Mouse (Mus musculus) brain, embryonic 14.5 days (tissue): ENCODE measurements around the gene Cetn3. TPM values are rescaled to one million over a fixed set of nuclear protein-coding genes. Genes with fewer than 3 reads are reported as not detected.

Source experiments
- DNase-seq: peaks from one replicate; pipeline ENCODE4 v3.0.0-alpha.2; 2011; ENCODE audit warnings: low read depth
- CTCF ChIP-seq: fragments of 200-500 bp; IDR thresholded peaks from 2 replicates; pipeline ENCODE4 v1.5.1; 2012; ENCODE audit warnings: inconsistent platforms, mild to moderate bottlenecking, moderate library complexity, borderline replicate concordance; ENCODE audit not compliant: insufficient read depth, insufficient read length; ENCODE audit errors: extremely low read depth
- POLR2A ChIP-seq: fragments of 200-500 bp; IDR thresholded peaks from 2 replicates; pipeline ENCODE4 v1.6.1; 2012; ENCODE audit warnings: mild to moderate bottlenecking, inconsistent platforms, borderline replicate concordance; ENCODE audit not compliant: poor library complexity, insufficient read depth, insufficient read length, severe bottlenecking; ENCODE audit errors: extremely low read depth
- polyA plus RNA-seq: library from polyadenylated mRNA; depleted of rRNA; stranded (reverse); fragments of >200 nt; gene quantifications from 2 replicates; pipeline ENCODE4 v1.2.3, GENCODE M21; 2012; rRNA removed

The Cetn3 gene
- polyA plus RNA-seq, 1 experiment: 187 TPM

- TF ChIP-seq CTCF (no peak), POLR2A (no peak)
- DNase-seq: no peak
Observed at GRCm38 (mm10) chr13:81824576-81825330, 41.9 kb downstream of the Cetn3 start.

GRCm38 (mm10) chr13:81828486-81828885 is 45.6 kb downstream of the Cetn3 start:
- no peak for TF ChIP-seq CTCF
- TF ChIP-seq POLR2A: no peak
- DNase-seq: peak; percentile 91

GRCm38 (mm10) chr13:81831838-81832237 is 49.0 kb downstream of the Cetn3 start:
- no peak for TF ChIP-seq POLR2A
- TF ChIP-seq CTCF: no peak
- no peak for DNase-seq

GRCm38 (mm10) chr13:81836386-81837177 is 53.7 kb downstream of the Cetn3 start:
- TF ChIP-seq POLR2A (no peak), CTCF (no peak)
- DNase-seq: no peak

- DNase-seq: no peak
- TF ChIP-seq CTCF (no peak), POLR2A (no peak)
Observed at GRCm38 (mm10) chr13:81838016-81838415, 55.1 kb downstream of the Cetn3 start.

GRCm38 (mm10) chr13:81838948-81839347 is 56.1 kb downstream of the Cetn3 start:
- DNase-seq: no peak
- TF ChIP-seq CTCF: no peak
- TF ChIP-seq POLR2A: no peak

- DNase-seq: no peak
- no peak for TF ChIP-seq POLR2A
- TF ChIP-seq CTCF: no peak
Observed at GRCm38 (mm10) chr13:81840246-81840645, 57.4 kb downstream of the Cetn3 start.

- DNase-seq: no peak
- TF ChIP-seq CTCF: no peak
- no peak for TF ChIP-seq POLR2A
Observed at GRCm38 (mm10) chr13:81840646-81841045, 57.8 kb downstream of the Cetn3 start.

- DNase-seq: no peak
- no peak for TF ChIP-seq POLR2A
- TF ChIP-seq CTCF: no peak
Observed at GRCm38 (mm10) chr13:81842278-81842677, 59.4 kb downstream of the Cetn3 start.

Other genes with a start within 250 kb of the Cetn3 start
- gene Adgrv1, start 149.9 kb upstream of the Cetn3 start, polyA plus RNA-seq: 27.1 and 27.5 TPM in 2 replicates
- 11.6 and 11.7 TPM in 2 replicates for gene Lysmd3, start 125.4 kb upstream of the Cetn3 start, polyA plus RNA-seq
- 3.3 and 3.6 TPM in 2 replicates for gene Polr3g, start 72.1 kb upstream of the Cetn3 start, polyA plus RNA-seq
- gene Mblac2, start 71.7 kb upstream of the Cetn3 start, polyA plus RNA-seq: 11.4 and 14.7 TPM in 2 replicates